In genomic region chr2:117120246-117121211, GRCm38 (mm10) we compare ENCODE assay signal across 8 mouse cellular contexts. TPM values are rescaled to one million over a fixed set of nuclear protein-coding genes. Genes with fewer than 3 reads are reported as not detected.
DNase-seq lines count a peak whose midpoint lies in the region; ATAC-seq lines count a peak whose summit lies in the region.

No protein-coding gene starts in this region.

- H3K4me1 ChIP-seq in hindbrain, embryonic 12.5 days = peaks cover 14% of the 10 kb centered on the region

- H3K9me3 ChIP-seq in hindbrain, embryonic 12.5 days (replicated peaks) = no peaks in the 10 kb centered on the region

- H3K27me3 ChIP-seq in hindbrain, embryonic 12.5 days = no peaks in the 10 kb centered on the region

- DNase-seq in NIH3T3 (ENCODE audit: low read depth) = peak; percentile 96
- DNase-seq in cerebellum, postnatal 10 days = peak; percentile 96
- DNase-seq in frontal cortex, postnatal 10 days (ENCODE audit: low spot score in 2 of 2) = peak; percentile 86 to 90
- DNase-seq in layer of hippocampus, postnatal 14 days (ENCODE audit: low spot score in 2 of 2) = peak; percentile 94 to 95
- peak; percentile 87 for DNase-seq in lung, postnatal 14 days
- DNase-seq in retina, adult 2 months (ENCODE audit: low read depth, low spot score) = peak; percentile 83
- DNase-seq in thymus, postnatal 36 days = peak; percentile 86 to 89

- WGBS in hindbrain, embryonic 12.5 days = under 1% methylated on average over 93 of the region's 101 CpGs

- peak; percentile 80 for ATAC-seq in hindbrain, embryonic 12.5 days (ENCODE audit: low FRiP score)

- H3K36me3 ChIP-seq in hindbrain, embryonic 12.5 days = no peaks in the 10 kb centered on the region

- peak overlapping the region; percentile 100 for H3K27ac ChIP-seq in hindbrain, embryonic 12.5 days

- peak overlapping the region; percentile 99 for H3K4me3 ChIP-seq in hindbrain, embryonic 12.5 days

- H3K9ac ChIP-seq in hindbrain, embryonic 12.5 days = peak overlapping the region; percentile 99

- H3K4me2 ChIP-seq in hindbrain, embryonic 12.5 days (replicated peaks) = peak overlapping the region; percentile 73

RNA-seq across cellular contexts. Expression of gene Spred1, which starts 0.6 kb away (rescaled TPM):
- polyA plus RNA-seq in hindbrain, embryonic 12.5 days (2016; fragmentation: Nextera tagmentation; extraction: Ambion mirVana) = 21.0 and 23.4 TPM in 2 replicates
- 10 to 100 TPM; 73.6 to 81.9 TPM for total RNA-seq in layer of hippocampus, postnatal 14 days (2021)

Comparison
In these comparisons a context has a peak if more than half of its experiments do, and no peak if none do; other contexts are left out.
1. Peak in every context shown above with its lines: DNase-seq, ATAC-seq, H3K4me3 ChIP-seq and H3K27ac ChIP-seq.